Mouse (Mus musculus) MEL (cell line): ENCODE measurements around the gene Tomm5. TPM values are rescaled to one million over a fixed set of nuclear protein-coding genes. Genes with fewer than 3 reads are reported as not detected.
"Not testable (repeated sequence)": the region's sequence is repeated elsewhere in the genome, so short reads cannot be mapped to it uniquely, and the experiment has no call there.

Source experiments
- DNase-seq: peaks from one replicate; pipeline ENCODE4 v3.0.0; 2011; ENCODE audit warnings: low read depth, low spot score
- H3K27ac ChIP-seq: 2 replicates; pipeline ENCODE4 v1.5.1; 2012; ENCODE audit warnings: low read depth, mild to moderate bottlenecking, control low read depth, low read length, moderate library complexity; ENCODE audit not compliant: control insufficient read depth
- H3K27me3 ChIP-seq, 2 experiments: fragments of 150-350 bp in 1 of 2; sonication (generic) in 1 of 2; 2 replicates each; pipeline ENCODE4 v1.6.1; 2012; ENCODE audit warnings: low read length in 2 of 2, mild to moderate bottlenecking in 2 of 2, improper control_type of control experiment in 1 of 2, moderate library complexity in 1 of 2; ENCODE audit not compliant: insufficient read depth in 2 of 2, control insufficient read depth in 1 of 2
- H3K36me3 ChIP-seq, 2 experiments: 2 replicates each; pipeline ENCODE4 v1.6.1; 2012 to 2014; ENCODE audit warnings: low read length in 2 of 2, improper control_type of control experiment in 1 of 2, inconsistent platforms in 1 of 2, mild to moderate bottlenecking in 1 of 2; ENCODE audit not compliant: insufficient read depth in 2 of 2, control insufficient read depth in 1 of 2
- H3K4me1 ChIP-seq, 2 experiments: fragments of 150-350 bp in 1 of 2; sonication (generic) in 1 of 2; 2 replicates each; pipeline ENCODE4 v1.6.1; 2012; ENCODE audit warnings: low read length in 2 of 2, improper control_type of control experiment in 1 of 2, mild to moderate bottlenecking in 1 of 2; ENCODE audit not compliant: insufficient read depth in 2 of 2, control insufficient read depth in 1 of 2
- H3K4me3 ChIP-seq, 2 experiments: fragments of 150-350 bp in 1 of 2; sonication (generic) in 1 of 2; 2 replicates each; pipeline ENCODE4 v1.5.1; 2012; ENCODE audit warnings: low read depth in 2 of 2, low read length in 2 of 2, mild to moderate bottlenecking in 2 of 2, moderate library complexity in 2 of 2, control low read depth in 1 of 2, improper control_type of control experiment in 1 of 2; ENCODE audit not compliant: control insufficient read depth in 1 of 2, insufficient read depth in 1 of 2
- H3K79me2 ChIP-seq: 2 replicates; pipeline ENCODE4 v1.6.1; 2012; ENCODE audit warnings: mild to moderate bottlenecking, low read length, moderate library complexity; ENCODE audit not compliant: control insufficient read depth, poor library complexity, insufficient read depth
- H3K9ac ChIP-seq: 2 replicates; pipeline ENCODE4 v1.6.1; 2012; ENCODE audit warnings: low read depth, mild to moderate bottlenecking, control low read depth, low read length, moderate library complexity; ENCODE audit not compliant: control insufficient read depth, poor library complexity, severe bottlenecking
- H3K9me3 ChIP-seq: fragments of 150-350 bp; sonication (generic); replicated peaks from 2 replicates; pipeline ENCODE4 v1.6.1; 2012; ENCODE audit warnings: mild to moderate bottlenecking, low read length, improper control_type of control experiment, moderate library complexity; ENCODE audit not compliant: insufficient read depth
- BHLHE40 ChIP-seq: IDR thresholded peaks from 2 replicates; pipeline ENCODE4 v1.6.1; 2012; ENCODE audit warnings: low read depth, mild to moderate bottlenecking, inconsistent platforms, low read length, improper control_type of control experiment, borderline replicate concordance
- E2F4 ChIP-seq: IDR thresholded peaks from 2 replicates; pipeline ENCODE4 v1.6.1; 2011; ENCODE audit warnings: low read depth, low read length, improper control_type of control experiment, borderline replicate concordance
- EP300 ChIP-seq, 2 experiments: IDR thresholded peaks; 2 replicates each; pipeline ENCODE4 v1.6.1; 2011; ENCODE audit warnings: improper control_type of control experiment in 2 of 2, low read length in 2 of 2, low read depth in 1 of 2, mild to moderate bottlenecking in 1 of 2
- GABPA ChIP-seq: IDR thresholded peaks from 2 replicates; pipeline ENCODE4 v1.6.1; 2012; ENCODE audit warnings: low read depth, mild to moderate bottlenecking, inconsistent platforms, low read length, improper control_type of control experiment, moderate library complexity
- GATA1 ChIP-seq: IDR thresholded peaks from 2 replicates; pipeline ENCODE4 v1.6.1; 2011; ENCODE audit warnings: low read depth, low read length, improper control_type of control experiment
- HCFC1 ChIP-seq: IDR thresholded peaks from 2 replicates; pipeline ENCODE4 v1.6.1; 2012; ENCODE audit warnings: low read depth, mild to moderate bottlenecking, inconsistent platforms, low read length, improper control_type of control experiment, moderate library complexity
- KAT2A ChIP-seq: conservative IDR thresholded peaks from 2 replicates; pipeline ENCODE4 v1.6.1; 2012; ENCODE audit warnings: low read depth, low read length, improper control_type of control experiment, inconsistent platforms
- MAFK ChIP-seq: IDR thresholded peaks from 2 replicates; pipeline ENCODE4 v1.6.1; 2011; ENCODE audit warnings: low read depth, mild to moderate bottlenecking, low read length, improper control_type of control experiment, borderline replicate concordance
- MAZ ChIP-seq: IDR thresholded peaks from 2 replicates; pipeline ENCODE4 v1.6.1; 2012; ENCODE audit warnings: low read depth, mild to moderate bottlenecking, inconsistent platforms, low read length, improper control_type of control experiment
- MXI1 ChIP-seq: IDR thresholded peaks from 2 replicates; pipeline ENCODE4 v1.6.1; 2011; ENCODE audit warnings: mild to moderate bottlenecking, low read depth, low read length, improper control_type of control experiment
- MYB ChIP-seq: IDR thresholded peaks from 2 replicates; pipeline ENCODE4 v1.6.1; 2011; ENCODE audit warnings: mild to moderate bottlenecking, low read depth, low read length, improper control_type of control experiment
- POLR2A ChIP-seq, 2 experiments: IDR thresholded peaks; 2 replicates each; pipeline ENCODE4 v1.6.1; 2011 to 2012; ENCODE audit warnings: low read length in 2 of 2, mild to moderate bottlenecking in 2 of 2, control low read depth in 1 of 2, improper control_type of control experiment in 1 of 2, low read depth in 1 of 2, moderate library complexity in 1 of 2; ENCODE audit not compliant: control insufficient read depth in 1 of 2, insufficient read depth in 1 of 2, poor library complexity in 1 of 2
- RCOR1 ChIP-seq: IDR thresholded peaks from 2 replicates; pipeline ENCODE4 v1.6.1; 2012; ENCODE audit warnings: low read depth, mild to moderate bottlenecking, inconsistent platforms, low read length, improper control_type of control experiment
- SIN3A ChIP-seq: IDR thresholded peaks from 2 replicates; pipeline ENCODE4 v1.6.1; 2012; ENCODE audit warnings: low read length, improper control_type of control experiment, inconsistent platforms
- SMC3 ChIP-seq: IDR thresholded peaks from 2 replicates; pipeline ENCODE4 v1.6.1; 2011; ENCODE audit warnings: low read depth, low read length, improper control_type of control experiment
- TBP ChIP-seq: IDR thresholded peaks from 2 replicates; pipeline ENCODE4 v1.8.0; 2011; ENCODE audit warnings: low read depth, low read length, improper control_type of control experiment
- TCF12 ChIP-seq: IDR thresholded peaks from 2 replicates; pipeline ENCODE4 v1.6.1; 2014; ENCODE audit warnings: low read depth, mild to moderate bottlenecking, inconsistent platforms, low read length, improper control_type of control experiment, moderate library complexity
- UBTF ChIP-seq: IDR thresholded peaks from 2 replicates; pipeline ENCODE4 v1.6.1; 2012; ENCODE audit warnings: low read depth, mild to moderate bottlenecking, inconsistent platforms, low read length, improper control_type of control experiment, moderate library complexity, borderline replicate concordance; ENCODE audit not compliant: insufficient read depth
- USF1 ChIP-seq: IDR thresholded peaks from 2 replicates; pipeline ENCODE4 v1.6.1; 2014; ENCODE audit warnings: low read depth, mild to moderate bottlenecking, inconsistent platforms, low read length, improper control_type of control experiment, moderate library complexity
- USF2 ChIP-seq, 2 experiments: IDR thresholded peaks; 2 replicates each; pipeline ENCODE4 v1.6.1; 2011 to 2012; ENCODE audit warnings: improper control_type of control experiment in 2 of 2, low read length in 2 of 2, borderline replicate concordance in 1 of 2, inconsistent platforms in 1 of 2, low read depth in 1 of 2, mild to moderate bottlenecking in 1 of 2; ENCODE audit not compliant: insufficient read depth in 1 of 2
- ZNF384 ChIP-seq: IDR thresholded peaks from 2 replicates; pipeline ENCODE4 v1.6.1; 2012; ENCODE audit warnings: low read depth, mild to moderate bottlenecking, inconsistent platforms, low read length, improper control_type of control experiment
- polyA plus RNA-seq, 2 experiments: library from polyadenylated mRNA; stranded (reverse) in 1 of 2; unstranded in 1 of 2; fragments of >175 nt in 1 of 2; fragments of >200 nt in 1 of 2; gene quantifications; 2 replicates each; pipeline versions ENCODE4 v1.2.1 to v1.2.4; 2012; ENCODE audit warnings: low replicate concordance in 2 of 2, low read depth in 1 of 2; ENCODE audit not compliant: insufficient read length in 2 of 2, insufficient read depth in 1 of 2, missing spikeins in 1 of 2
- total RNA-seq: library from RNA; depleted of rRNA; stranded (reverse); fragments of 300-350 nt; gene quantifications from 2 replicates; pipeline ENCODE4 v1.2.3, GENCODE M21; 2012

The Tomm5 gene
- total and polyA plus RNA-seq, 3 experiments: 309 to 639 TPM; not detected in 1

- TF ChIP-seq BHLHE40: peak; percentile 36; the same call in 1 of the 2 replicates
- no peak for TF ChIP-seq GABPA
- TF ChIP-seq RCOR1: no peak
- no peak; the same call in 1 of the 2 replicates for TF ChIP-seq SIN3A
- TF ChIP-seq POLR2A (IDR thresholded peaks at IDR 0.05; ENCODE audit: control insufficient read depth in 1 of 2, insufficient read depth in 1 of 2, low read depth in 1 of 2, low read length in 2 of 2, poor library complexity in 1 of 2): peak; percentile 68 to 75
Observed at GRCm38 (mm10) chr4:45084021-45084894, 23.7 kb downstream of the Tomm5 start, which contains the start of gene Fbxo10 (continued).

DNA sequence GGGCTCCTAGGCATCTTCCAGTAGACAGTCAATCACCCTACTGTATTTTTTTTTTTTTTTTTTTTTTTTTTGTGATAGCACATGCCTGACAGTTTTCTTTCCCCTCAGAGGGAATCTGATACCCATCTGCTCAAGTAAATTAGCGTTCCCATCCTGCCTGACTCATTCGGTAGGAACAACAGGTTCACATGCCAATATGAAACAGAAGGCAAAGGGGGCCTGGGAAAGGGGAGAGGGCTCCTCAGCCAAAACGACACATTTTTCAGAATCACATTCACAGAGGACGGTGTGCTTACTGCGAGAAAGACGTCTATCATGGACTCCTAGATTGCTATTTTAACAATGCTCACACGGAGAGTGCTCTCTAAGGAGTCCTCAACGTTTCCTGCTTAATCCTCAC lies 24.4 kb downstream of the Tomm5 start:
- peak; percentile 36 for DNase-seq
- Histone ChIP-seq H3K4me3 (peak overlapping the region; percentile 65 to 91), H3K9ac (peak overlapping the region; percentile 75), H3K36me3 (peaks cover 0 to 5% of the 10 kb centered on the region in 2 experiments; a peak in 2 of 4 replicates), H3K27ac (no peak overlapping the region), H3K4me1 (peaks cover 0 to 5% of the 10 kb centered on the region in 2 experiments; a peak in 1 of 4 replicates), H3K79me2 (no peaks in the 10 kb centered on the region), H3K27me3 (no peaks in the 10 kb centered on the region), H3K9me3 (no peaks in the 10 kb centered on the region)
- TF ChIP-seq TCF12: no peak
- TF ChIP-seq KAT2A: no peak
- TF ChIP-seq ZNF384: peak; percentile 71
- no peak for TF ChIP-seq MAZ
- TF ChIP-seq MAFK: no peak
- TF ChIP-seq E2F4: no peak
- no peak for TF ChIP-seq GABPA
- no peak for TF ChIP-seq TBP

GRCm38 (mm10) chr4:45082951-45083350 lies 25.0 kb downstream of the Tomm5 start:
- H3K79me2 ChIP-seq: no peaks in the 10 kb centered on the region
- peaks cover 0 to 5% of the 10 kb centered on the region in 2 experiments; a peak in 2 of 4 replicates for H3K36me3 ChIP-seq
- DNase-seq: no peak
- no peaks in the 10 kb centered on the region for H3K9me3 ChIP-seq
- no peak for TF ChIP-seq HCFC1
- TF ChIP-seq MXI1: no peak
- no peak for TF ChIP-seq GATA1
- no peak for TF ChIP-seq MYB
- no peak for TF ChIP-seq TBP
- TF ChIP-seq UBTF: no peak
- TF ChIP-seq SMC3: no peak
- no peak for TF ChIP-seq USF1
- no peak for TF ChIP-seq TCF12
- no peak for TF ChIP-seq USF2 (IDR thresholded peaks at IDR 0.05; ENCODE audit: borderline replicate concordance in 1 of 2, insufficient read depth in 1 of 2, low read depth in 1 of 2, low read length in 2 of 2)
- no peak for TF ChIP-seq EP300 (IDR thresholded peaks at IDR 0.05; ENCODE audit: low read depth in 1 of 2, low read length in 2 of 2)
- TF ChIP-seq KAT2A: no peak
- no peak overlapping the region for H3K9ac ChIP-seq
- no peak overlapping the region for H3K4me3 ChIP-seq
- peaks cover 0 to 5% of the 10 kb centered on the region in 2 experiments; a peak in 1 of 4 replicates for H3K4me1 ChIP-seq
- no peaks in the 10 kb centered on the region for H3K27me3 ChIP-seq
- H3K27ac ChIP-seq: no peak overlapping the region

DNA sequence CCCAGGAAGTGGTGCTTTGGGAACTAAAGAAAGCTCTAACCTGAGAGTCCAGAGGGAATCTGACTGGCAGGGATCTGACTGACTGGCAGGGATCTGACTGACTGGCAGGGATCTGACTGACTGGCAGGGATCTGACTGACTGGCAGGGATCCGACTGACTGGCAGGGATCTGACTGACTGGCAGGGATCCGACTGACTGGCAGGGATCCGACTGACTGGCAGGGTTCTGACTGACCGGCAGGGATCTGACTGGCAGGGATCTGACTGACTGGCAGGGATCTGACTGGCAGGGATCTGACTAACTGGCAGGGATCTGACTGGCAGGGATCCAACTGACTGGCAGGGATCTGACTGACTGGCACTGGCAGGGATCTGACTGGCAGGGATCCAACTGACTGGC lies 26.9 kb downstream of the Tomm5 start:
- H3K9me3 ChIP-seq, H3K9ac ChIP-seq, H3K79me2 ChIP-seq, H3K36me3 ChIP-seq, H3K27me3 ChIP-seq, H3K27ac ChIP-seq, DNase-seq, H3K4me3 ChIP-seq, H3K4me1 ChIP-seq: not testable (repeated sequence)
